Comparison of ENCODE assay signal across 11 mouse cellular contexts in genomic region chrX:74273422-74274322, GRCm38 (mm10). TPM values are rescaled to one million over a fixed set of nuclear protein-coding genes. Genes with fewer than 3 reads are reported as not detected.
DNase-seq lines count a peak whose midpoint lies in the region; ATAC-seq and TF ChIP-seq lines count a peak whose summit lies in the region.
"Had no signal": no experiment of that assay in that cellular context is flagged by ENCODE, and none has a peak within 500 bp of the region (broad histone marks: within the 10 kb centered on the region; RNA-seq: fewer than 3 reads in every experiment).

No protein-coding gene starts in this region.

- no peak for TF ChIP-seq CTCF in hindbrain, postnatal 0 days (IDR thresholded peaks at IDR 0.05; ENCODE audit: low read depth)

- H3K9me3 ChIP-seq in hindbrain, embryonic 10.5 days, result no peaks in the 10 kb centered on the region
- no peaks in the 10 kb centered on the region for H3K9me3 ChIP-seq in hindbrain, postnatal 0 days (ENCODE audit: low read length)
- no peaks in the 10 kb centered on the region for H3K9me3 ChIP-seq in limb, embryonic 12.5 days
- H3K9me3 ChIP-seq: hindbrain, embryonic 13.5 days; neural tube, embryonic 13.5 days had no signal

- H3K27me3 ChIP-seq in hindbrain, embryonic 10.5 days (ENCODE audit: insufficient read depth, poor library complexity, severe bottlenecking), result no peaks in the 10 kb centered on the region
- H3K27me3 ChIP-seq in hindbrain, postnatal 0 days (ENCODE audit: insufficient read depth, low read length), result no peaks in the 10 kb centered on the region
- no peaks in the 10 kb centered on the region for H3K27me3 ChIP-seq in limb, embryonic 12.5 days
- H3K27me3 ChIP-seq: hindbrain, embryonic 13.5 days; neural tube, embryonic 13.5 days had no signal

- peaks cover 4% of the 10 kb centered on the region for H3K4me1 ChIP-seq in hindbrain, embryonic 10.5 days (replicated peaks)
- no peaks in the 10 kb centered on the region for H3K4me1 ChIP-seq in hindbrain, postnatal 0 days (ENCODE audit: insufficient read depth, low read length)
- H3K4me1 ChIP-seq in limb, embryonic 12.5 days (replicated peaks), result 0 out of 2 replicates have a peak, but pooled peaks cover 3% of the 10 kb centered on the region

- H3K4me2 ChIP-seq in hindbrain, postnatal 0 days (ENCODE audit: low read depth, low read length), result no peak overlapping the region
- no peak overlapping the region for H3K4me2 ChIP-seq in limb, embryonic 12.5 days
- H3K4me2 ChIP-seq: hindbrain, embryonic 13.5 days; neural tube, embryonic 13.5 days had no signal

- DNase-seq in hindbrain, embryonic 10.5 days (ENCODE audit: low spot score), result peak; percentile 10
- DNase-seq in hindbrain, postnatal 0 days (ENCODE audit: low spot score), result no peak
- DNase-seq in 3T3-L1 (ENCODE audit: low read depth, low spot score), result peak; percentile 48
- peak; percentile 48 for DNase-seq in NIH3T3 (ENCODE audit: low read depth)
- DNase-seq in cerebellum, adult 8-10 months, result no peak
- no peak for DNase-seq in T-cell, adult 2 months (ENCODE audit: low spot score)
- DNase-seq in gastrocnemius, adult 18-20 months (ENCODE audit: low spot score), result no peak

- peaks cover 14% of the 10 kb centered on the region for H3K36me3 ChIP-seq in hindbrain, embryonic 10.5 days
- no peaks in the 10 kb centered on the region for H3K36me3 ChIP-seq in hindbrain, postnatal 0 days (ENCODE audit: insufficient read depth, low read length)
- peaks cover 11% of the 10 kb centered on the region for H3K36me3 ChIP-seq in limb, embryonic 12.5 days

- 29% methylated on average over 10 of the region's 10 CpGs for whole genome bisulfite sequencing in hindbrain, embryonic 10.5 days
- 37% methylated on average over 10 of the region's 10 CpGs for WGBS in hindbrain, postnatal 0 days
- 29% methylated on average over 10 of the region's 10 CpGs for WGBS in limb, embryonic 12.5 days

- no peak for ATAC-seq in hindbrain, postnatal 0 days
- no peak for ATAC-seq in limb, embryonic 12.5 days (ENCODE audit: insufficient number of reproducible peaks, insufficient read depth, low FRiP score, low TSS enrichment, low read depth)
- ATAC-seq: lung, postnatal 0 days had no signal

- H3K4me3 ChIP-seq in hindbrain, embryonic 10.5 days, result peak overlapping the region; percentile 6; the same call in 1 of the 2 replicates
- H3K4me3 ChIP-seq in hindbrain, postnatal 0 days (ENCODE audit: low read length), result no peak overlapping the region
- no peak overlapping the region for H3K4me3 ChIP-seq in limb, embryonic 12.5 days (replicated peaks)
- H3K4me3 ChIP-seq: hindbrain, embryonic 13.5 days; neural tube, embryonic 13.5 days had no signal

- H3K9ac ChIP-seq in hindbrain, postnatal 0 days (replicated peaks; ENCODE audit: low read length), result no peak overlapping the region
- H3K9ac ChIP-seq in limb, embryonic 12.5 days (replicated peaks), result no peak overlapping the region
- H3K9ac ChIP-seq: hindbrain, embryonic 13.5 days; neural tube, embryonic 13.5 days had no signal

- no peak overlapping the region for H3K27ac ChIP-seq in hindbrain, embryonic 10.5 days
- H3K27ac ChIP-seq in hindbrain, postnatal 0 days, result no peak overlapping the region
- peak overlapping the region; percentile 53; the same call in 1 of the 2 replicates for H3K27ac ChIP-seq in limb, embryonic 12.5 days
- H3K27ac ChIP-seq: hindbrain, embryonic 13.5 days; neural tube, embryonic 13.5 days had no signal

RNA-seq across cellular contexts. Expression of gene Rpl10, which starts 3.1 kb away (rescaled TPM):
- 697 and 756 TPM in 2 replicates for polyA plus RNA-seq in hindbrain, embryonic 10.5 days (2016; fragmentation: Nextera tagmentation; extraction: Ambion mirVana)
- 1,531 and 1,618 TPM in 2 replicates for total RNA-seq in hindbrain, postnatal 0 days (2014; rRNA removed)
- polyA plus RNA-seq in hindbrain, postnatal 0 days (2015; fragmentation: Nextera tagmentation; extraction: Ambion mirVana), result 375 and 384 TPM in 2 replicates
- 787 and 794 TPM in 2 replicates for polyA plus RNA-seq in limb, embryonic 12.5 days (2016; fragmentation: Nextera tagmentation; extraction: Ambion mirVana)
- total RNA-seq in gastrocnemius, adult 18-20 months (2021), result 100 to 1,000 TPM; 172 to 189 TPM

RNA-seq across cellular contexts. Expression of gene Taz, which starts 8.0 kb away (rescaled TPM):
- 70.6 and 76.1 TPM in 2 replicates for polyA plus RNA-seq in hindbrain, embryonic 10.5 days (2016; fragmentation: Nextera tagmentation; extraction: Ambion mirVana)
- 51.5 and 81.2 TPM in 2 replicates for total RNA-seq in hindbrain, postnatal 0 days (2014; rRNA removed)
- 66.0 and 79.0 TPM in 2 replicates for polyA plus RNA-seq in hindbrain, postnatal 0 days (2015; fragmentation: Nextera tagmentation; extraction: Ambion mirVana)
- polyA plus RNA-seq in limb, embryonic 12.5 days (2016; fragmentation: Nextera tagmentation; extraction: Ambion mirVana), result 90.9 and 94.9 TPM in 2 replicates
- total RNA-seq in gastrocnemius, adult 18-20 months (2021), result 10 to 100 TPM; 40.2 to 47.4 TPM

RNA-seq across cellular contexts. Expression of gene Dnase1l1, which starts 8.5 kb away (rescaled TPM):
- polyA plus RNA-seq in hindbrain, embryonic 10.5 days (2016; fragmentation: Nextera tagmentation; extraction: Ambion mirVana), result 3.6 and 5.2 TPM in 2 replicates
- total RNA-seq in hindbrain, postnatal 0 days (2014; rRNA removed), result 3.5 and 3.6 TPM in 2 replicates
- 4.1 and 4.3 TPM in 2 replicates for polyA plus RNA-seq in hindbrain, postnatal 0 days (2015; fragmentation: Nextera tagmentation; extraction: Ambion mirVana)
- 9.9 and 11.6 TPM in 2 replicates for polyA plus RNA-seq in limb, embryonic 12.5 days (2016; fragmentation: Nextera tagmentation; extraction: Ambion mirVana)
- 100 to 1,000 TPM; 114 to 124 TPM for total RNA-seq in gastrocnemius, adult 18-20 months (2021)

RNA-seq across cellular contexts. Expression of gene Emd, which starts 19.2 kb away (rescaled TPM):
- 23.5 and 24.4 TPM in 2 replicates for polyA plus RNA-seq in hindbrain, embryonic 10.5 days (2016; fragmentation: Nextera tagmentation; extraction: Ambion mirVana)
- total RNA-seq in hindbrain, postnatal 0 days (2014; rRNA removed), result 55.4 and 66.3 TPM in 2 replicates
- 15.6 and 18.2 TPM in 2 replicates for polyA plus RNA-seq in hindbrain, postnatal 0 days (2015; fragmentation: Nextera tagmentation; extraction: Ambion mirVana)
- polyA plus RNA-seq in limb, embryonic 12.5 days (2016; fragmentation: Nextera tagmentation; extraction: Ambion mirVana), result 21.3 and 25.4 TPM in 2 replicates
- total RNA-seq in gastrocnemius, adult 18-20 months (2021), result 10 to 100 TPM; 25.0 to 32.4 TPM

RNA-seq across cellular contexts. Expression of gene Atp6ap1, which starts 23.2 kb away (rescaled TPM):
- 103 and 112 TPM in 2 replicates for polyA plus RNA-seq in hindbrain, embryonic 10.5 days (2016; fragmentation: Nextera tagmentation; extraction: Ambion mirVana)
- 295 and 308 TPM in 2 replicates for total RNA-seq in hindbrain, postnatal 0 days (2014; rRNA removed)
- 301 and 317 TPM in 2 replicates for polyA plus RNA-seq in hindbrain, postnatal 0 days (2015; fragmentation: Nextera tagmentation; extraction: Ambion mirVana)
- polyA plus RNA-seq in limb, embryonic 12.5 days (2016; fragmentation: Nextera tagmentation; extraction: Ambion mirVana), result 94.8 and 106 TPM in 2 replicates
- 10 to 100 TPM; 92.1 to 95.3 TPM for total RNA-seq in gastrocnemius, adult 18-20 months (2021)

Comparison
In these comparisons a context has a peak if more than half of its experiments do, and no peak if none do; other contexts are left out.
1. DNase-seq: peak in hindbrain, embryonic 10.5 days (single experiment), 3T3-L1 (single experiment) and NIH3T3 (single experiment); none in hindbrain, postnatal 0 days (single experiment), cerebellum, adult 8-10 months (single experiment), T-cell, adult 2 months (single experiment) and gastrocnemius, adult 18-20 months (single experiment).